Mouse (Mus musculus) 3134 (cell line): ENCODE measurements around the gene Gm10720.
"Not testable (repeated sequence)": the region's sequence is repeated elsewhere in the genome, so short reads cannot be mapped to it uniquely, and the experiment has no call there.

Experiments
- DNase-seq: peaks from one replicate; pipeline ENCODE4 v3.0.0-alpha.2; 2011; ENCODE audit warnings: low spot score; ENCODE audit not compliant: insufficient read length; ENCODE audit errors: extremely low read depth

The Gm10720 gene

GRCm38 (mm10) chr9:3015354-3015753, at the start of gene Gm10720:
Gene Gm10720 (plus strand): TSS chr9:3015654.
- DNase-seq: not testable (repeated sequence)

GRCm38 (mm10) chr9:3000445-3000972, 14.9 kb upstream of the Gm10720 start, which contains the start of gene Gm10722:
Gene Gm10722 (plus strand): TSS chr9:3000922.
- peak; percentile 59 for DNase-seq

DNA sequence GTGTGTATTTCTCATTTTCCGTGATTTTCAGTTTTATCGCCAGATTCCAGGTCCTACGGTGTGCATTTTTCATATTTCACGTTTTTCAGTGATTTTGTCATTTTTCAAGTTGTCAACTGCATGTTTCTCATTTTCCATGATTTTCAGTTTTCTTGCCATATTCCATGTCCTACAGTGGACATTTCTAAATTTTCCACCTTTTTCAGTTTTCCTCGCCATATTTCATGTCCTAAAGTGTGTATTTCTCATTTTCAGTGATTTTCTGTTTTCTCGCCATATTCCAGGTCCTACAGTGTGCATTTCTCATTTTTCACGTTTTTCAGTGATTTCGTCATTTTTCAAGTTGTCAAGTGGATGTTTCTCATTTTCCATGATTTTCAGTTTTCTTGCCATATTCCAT, 14.4 kb upstream of the Gm10720 start:
- not testable (repeated sequence) for DNase-seq

DNA sequence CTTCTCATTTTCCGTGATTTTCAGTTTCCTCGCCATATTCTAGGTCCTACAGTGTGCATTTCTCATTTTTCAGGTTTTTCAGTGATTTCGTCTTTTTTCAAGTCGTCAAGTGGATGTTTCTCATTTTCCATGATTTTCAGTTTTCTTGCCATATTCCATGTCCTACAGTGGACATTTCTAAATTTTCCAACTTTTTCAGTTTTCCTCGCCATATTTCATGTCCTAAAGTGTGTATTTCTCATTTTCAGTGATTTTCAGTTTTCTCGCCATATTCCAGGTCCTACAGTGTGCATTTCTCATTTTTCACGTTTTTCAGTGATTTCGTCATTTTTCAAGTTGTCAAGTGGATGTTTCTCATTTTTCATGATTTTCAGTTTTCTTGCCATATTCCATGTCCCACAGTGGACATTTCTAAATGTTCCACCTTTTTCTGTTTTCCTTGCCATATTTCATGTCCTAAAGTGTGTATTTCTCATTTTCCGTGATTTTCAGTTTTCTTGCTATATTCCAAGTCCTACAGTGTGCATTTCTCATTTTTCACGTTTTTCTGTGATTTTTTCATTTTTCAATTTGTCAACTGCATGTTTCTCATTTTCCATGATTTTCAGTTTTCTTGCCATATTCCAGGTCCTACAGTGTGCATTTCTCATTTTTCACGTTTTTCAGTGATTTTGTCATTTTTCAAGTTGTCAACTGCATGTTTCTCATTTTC, 13.3 kb upstream of the Gm10720 start:
- DNase-seq: peak; percentile 27

DNA sequence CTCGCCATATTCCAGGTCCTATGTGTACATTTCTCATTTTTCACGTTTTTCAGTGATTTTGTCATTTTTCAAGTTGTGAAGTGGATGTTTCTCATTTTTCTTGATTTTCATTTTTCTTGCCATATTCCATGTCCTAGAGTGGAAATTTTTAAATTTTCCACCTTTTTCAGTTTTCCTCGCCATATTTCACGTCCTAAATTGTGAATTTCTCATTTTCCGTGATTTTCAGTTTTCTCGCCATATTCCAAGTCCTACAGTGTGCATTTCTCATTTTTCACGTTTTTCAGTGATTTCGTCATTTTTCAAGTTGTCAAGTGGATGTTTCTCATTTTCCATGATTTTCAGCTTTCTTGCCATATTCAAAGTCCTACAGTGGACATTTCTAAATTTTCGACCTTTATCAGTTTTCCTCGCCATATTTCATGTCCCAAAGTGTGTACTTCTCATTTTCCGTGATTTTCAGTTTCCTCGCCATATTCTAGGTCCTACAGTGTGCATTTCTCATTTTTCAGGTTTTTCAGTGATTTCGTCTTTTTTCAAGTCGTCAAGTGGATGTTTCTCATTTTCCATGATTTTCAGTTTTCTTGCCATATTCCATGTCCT, 12.6 kb upstream of the Gm10720 start, which contains the start of gene Gm11168:
Gm11168 (plus strand) TSS at position 553 of the 603 bp plus-strand sequence.
- not testable (repeated sequence) for DNase-seq

DNA sequence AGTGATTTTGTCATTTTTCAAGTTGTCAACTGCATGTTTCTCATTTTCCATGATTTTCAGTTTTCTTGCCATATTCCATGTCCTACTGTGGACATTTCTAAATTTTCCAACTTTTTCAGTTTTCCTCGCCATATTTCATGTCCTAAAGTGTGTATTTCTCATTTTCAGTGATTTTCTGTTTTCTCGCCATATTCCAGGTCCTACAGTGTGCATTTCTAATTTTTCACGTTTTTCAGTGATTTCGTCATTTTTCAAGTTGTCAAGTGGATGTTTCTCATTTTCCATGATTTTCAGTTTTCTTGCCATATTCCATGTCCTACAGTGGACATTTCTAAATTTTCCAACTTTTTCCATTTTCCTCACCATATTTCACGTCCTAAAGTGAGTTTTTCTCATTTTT, 9.3 kb upstream of the Gm10720 start:
- not testable (repeated sequence) for DNase-seq

DNA sequence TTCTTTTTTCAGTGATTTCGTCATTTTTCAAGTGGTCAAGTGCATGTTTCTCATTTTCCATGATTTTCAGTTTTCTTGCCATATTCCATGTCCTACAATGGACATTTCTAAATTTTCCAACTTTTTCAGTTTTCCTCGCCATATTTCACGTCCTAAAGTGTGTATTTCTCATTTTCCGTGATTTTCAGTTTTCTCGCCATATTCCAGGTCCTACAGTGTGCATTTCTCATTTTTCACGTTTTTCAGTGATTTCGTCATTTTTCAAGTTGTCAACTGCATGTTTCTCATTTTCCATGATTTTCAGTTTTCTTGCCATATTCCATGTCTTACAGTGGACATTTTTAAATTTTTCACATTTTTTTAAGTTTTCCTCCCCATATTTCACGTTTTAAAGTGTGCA, 8.8 kb upstream of the Gm10720 start:
- DNase-seq: not testable (repeated sequence)

- DNase-seq: peak; percentile 21
Measured at GRCm38 (mm10) chr9:3007272-3007671, 8.2 kb upstream of the Gm10720 start.

GRCm38 (mm10) chr9:3009331-3009730, 6.1 kb upstream of the Gm10720 start:
- not testable (repeated sequence) for DNase-seq

GRCm38 (mm10) chr9:3012054-3012621, 3.3 kb upstream of the Gm10720 start:
- not testable (repeated sequence) for DNase-seq

GRCm38 (mm10) chr9:3012733-3013279, 2.6 kb upstream of the Gm10720 start, which contains the start of gene Gm10721:
Gene Gm10721 (plus strand): TSS chr9:3013140.
- DNase-seq: not testable (repeated sequence)

DNA sequence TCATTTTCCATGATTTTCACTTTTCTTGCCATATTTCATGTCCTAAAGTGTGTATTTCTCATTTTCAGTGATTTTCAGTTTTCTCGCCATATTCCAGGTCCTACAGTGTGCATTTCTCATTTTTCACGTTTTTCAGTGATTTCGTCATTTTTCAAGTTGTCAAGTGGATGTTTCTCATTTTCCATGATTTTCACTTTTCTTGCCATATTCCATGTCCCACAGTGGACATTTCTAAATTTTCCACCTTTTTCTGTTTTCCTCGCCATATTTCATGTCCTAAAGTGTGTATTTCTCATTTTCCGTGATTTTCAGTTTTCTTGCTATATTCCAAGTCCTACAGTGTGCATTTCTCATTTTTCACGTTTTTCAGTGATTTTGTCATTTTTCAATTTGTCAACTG, 442 bp downstream of the Gm10720 start:
- not testable (repeated sequence) for DNase-seq

DNA sequence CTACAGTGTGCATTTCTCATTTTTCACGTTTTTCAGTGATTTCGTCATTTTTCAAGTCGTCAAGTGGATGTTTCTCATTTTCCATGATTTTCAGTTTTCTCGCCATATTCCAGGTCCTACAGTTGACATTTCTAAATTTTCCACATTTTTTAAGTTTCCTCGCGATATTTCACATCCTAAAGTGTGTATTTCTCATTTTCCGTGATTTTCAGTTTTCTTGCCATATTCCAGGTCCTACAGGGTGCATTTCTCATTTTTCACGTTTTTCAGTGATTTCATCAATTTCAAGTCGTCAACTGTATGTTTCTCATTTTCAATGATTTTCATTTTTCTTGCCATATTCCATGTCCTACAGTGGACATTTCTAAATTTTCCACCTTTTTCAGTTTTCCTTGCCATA, 1.7 kb downstream of the Gm10720 start, which contains the start of gene Gm10719:
Gm10719 (plus strand) TSS at position 301 of the 400 bp plus-strand sequence.
- DNase-seq: not testable (repeated sequence)

DNA sequence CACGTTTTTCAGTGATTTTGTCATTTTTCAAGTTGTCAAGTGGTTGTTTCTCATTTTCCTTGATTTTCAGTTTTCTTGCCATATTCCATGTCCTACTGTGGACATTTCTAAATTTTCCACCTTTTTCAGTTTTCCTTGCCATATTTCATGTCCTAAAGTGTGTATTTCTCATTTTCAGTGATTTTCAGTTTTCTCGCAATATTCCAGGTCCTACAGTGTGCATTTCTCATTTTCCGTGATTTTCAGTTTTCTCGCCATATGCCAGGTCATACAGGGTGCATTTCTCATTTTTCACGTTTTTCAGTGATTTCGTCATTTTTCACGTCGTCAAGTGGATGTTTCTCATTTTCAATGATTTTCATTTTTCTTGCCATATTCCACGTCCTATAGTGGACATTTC, 3.5 kb downstream of the Gm10720 start:
- DNase-seq: not testable (repeated sequence)

DNA sequence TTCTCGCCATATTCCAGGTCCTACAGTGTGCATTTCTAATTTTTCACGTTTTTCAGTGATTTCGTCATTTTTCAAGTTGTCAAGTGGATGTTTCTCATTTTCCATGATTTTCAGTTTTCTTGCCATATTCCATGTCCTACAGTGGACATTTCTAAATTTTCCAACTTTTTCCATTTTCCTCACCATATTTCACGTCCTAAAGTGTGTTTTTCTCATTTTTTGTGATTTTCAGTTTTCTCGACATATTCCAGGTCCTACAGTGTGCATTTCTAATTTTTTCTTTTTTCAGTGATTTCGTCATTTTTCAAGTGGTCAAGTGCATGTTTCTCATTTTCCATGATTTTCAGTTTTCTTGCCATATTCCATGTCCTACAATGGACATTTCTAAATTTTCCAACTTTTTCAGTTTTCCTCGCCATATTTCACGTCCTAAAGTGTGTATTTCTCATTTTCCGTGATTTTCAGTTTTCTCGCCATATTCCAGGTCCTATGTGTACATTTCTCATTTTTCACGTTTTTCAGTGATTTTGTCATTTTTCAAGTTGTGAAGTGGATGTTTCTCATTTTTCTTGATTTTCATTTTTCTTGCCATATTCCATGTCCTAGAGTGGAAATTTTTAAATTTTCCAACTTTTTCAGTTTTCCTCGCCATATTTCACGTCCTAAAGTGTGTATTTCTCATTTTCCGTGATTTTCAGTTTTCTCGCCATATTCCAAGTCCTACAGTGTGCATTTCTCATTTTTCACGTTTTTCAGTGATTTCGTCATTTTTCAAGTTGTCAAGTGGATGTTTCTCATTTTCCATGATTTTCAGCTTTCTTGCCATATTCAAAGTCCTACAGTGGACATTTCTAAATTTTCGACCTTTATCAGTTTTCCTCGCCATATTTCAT, 4.6 kb downstream of the Gm10720 start:
- not testable (repeated sequence) for DNase-seq

DNA sequence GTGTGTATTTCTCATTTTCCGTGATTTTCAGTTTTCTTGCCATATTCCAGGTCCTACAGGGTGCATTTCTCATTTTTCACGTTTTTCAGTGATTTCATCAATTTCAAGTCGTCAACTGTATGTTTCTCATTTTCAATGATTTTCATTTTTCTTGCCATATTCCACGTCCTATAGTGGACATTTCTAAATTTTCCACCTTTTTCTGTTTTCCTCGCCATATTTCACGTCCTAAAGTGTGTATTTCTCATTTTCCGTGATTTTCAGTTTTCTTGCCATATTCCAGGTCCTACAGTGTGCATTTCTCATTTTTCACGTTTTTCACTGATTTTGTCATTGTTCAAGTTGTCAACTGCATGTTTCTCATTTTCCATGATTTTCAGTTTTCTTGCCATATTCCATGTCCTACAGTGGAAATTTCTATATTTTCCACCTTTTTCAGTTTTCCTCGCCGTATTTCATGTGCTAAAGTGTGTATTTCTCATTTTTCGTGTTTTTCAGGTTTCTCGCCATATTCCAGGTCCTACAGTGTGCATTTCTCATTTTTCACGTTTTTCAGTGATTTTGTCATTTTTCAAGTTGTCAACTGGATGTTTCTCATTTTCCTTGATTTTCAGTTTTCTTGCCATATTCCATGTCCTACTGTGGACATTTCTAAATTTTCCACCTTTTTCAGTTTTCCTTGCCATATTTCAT, 7.0 kb downstream of the Gm10720 start:
- DNase-seq: peak; percentile 1

DNA sequence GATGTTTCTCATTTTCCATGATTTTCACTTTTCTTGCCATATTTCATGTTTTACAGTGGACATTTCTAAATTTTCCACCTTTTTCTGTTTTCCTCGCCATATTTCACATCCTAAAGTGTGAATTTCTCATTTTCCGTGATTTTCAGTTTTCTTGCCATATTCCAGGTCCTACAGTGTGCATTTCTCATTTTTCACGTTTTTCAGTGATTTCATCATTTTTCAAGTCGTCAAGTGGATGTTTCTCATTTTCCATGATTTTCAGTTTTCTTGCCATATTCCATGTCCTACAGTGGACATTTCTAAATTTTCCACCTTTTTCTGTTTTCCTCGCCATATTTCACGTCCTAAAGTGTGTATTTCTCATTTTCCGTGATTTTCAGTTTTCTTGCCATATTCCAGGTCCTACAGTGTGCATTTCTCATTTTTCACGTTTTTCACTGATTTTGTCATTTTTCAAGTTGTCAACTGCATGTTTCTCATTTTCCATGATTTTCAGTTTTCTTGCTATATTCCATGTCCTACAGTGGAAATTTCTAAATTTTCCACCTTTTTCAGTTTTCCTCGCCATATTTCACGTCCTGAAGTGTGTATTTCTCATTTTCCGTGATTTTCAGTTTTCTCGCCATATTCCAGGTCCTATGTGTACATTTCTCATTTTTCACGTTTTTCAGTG, 8.0 kb downstream of the Gm10720 start, which contains the start of gene Gm10718:
Gm10718 (plus strand) TSS at position 236 of the 673 bp plus-strand sequence.
- not testable (repeated sequence) for DNase-seq

DNA sequence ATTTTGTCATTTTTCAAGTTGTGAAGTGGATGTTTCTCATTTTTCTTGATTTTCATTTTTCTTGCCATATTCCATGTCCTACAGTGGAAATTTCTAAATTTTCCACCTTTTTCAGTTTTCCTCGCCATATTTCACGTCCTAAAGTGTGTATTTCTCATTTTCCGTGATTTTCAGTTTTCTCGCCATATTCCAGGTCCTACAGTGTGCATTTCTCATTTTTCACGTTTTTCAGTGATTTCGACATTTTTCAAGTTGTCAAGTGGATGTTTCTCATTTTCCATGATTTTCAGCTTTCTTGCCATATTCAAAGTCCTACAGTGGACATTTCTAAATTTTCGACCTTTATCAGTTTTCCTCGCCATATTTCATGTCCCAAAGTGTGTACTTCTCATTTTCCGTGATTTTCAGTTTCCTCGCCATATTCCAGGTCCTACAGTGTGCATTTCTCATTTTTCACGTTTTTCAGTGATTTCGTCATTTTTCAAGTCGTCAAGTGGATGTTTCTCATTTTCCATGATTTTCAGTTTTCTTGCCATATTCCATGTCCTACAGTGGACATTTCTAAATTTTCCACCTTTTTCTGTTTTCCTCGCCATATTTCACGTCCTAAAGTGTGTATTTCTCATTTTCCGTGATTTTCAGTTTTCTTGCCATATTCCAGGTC, 8.7 kb downstream of the Gm10720 start:
- DNase-seq: not testable (repeated sequence)
